Mouse (Mus musculus) heart, embryonic 14.5 days (tissue): ENCODE measurements around the gene Tex13c3. TPM values are rescaled to one million over a fixed set of nuclear protein-coding genes. Genes with fewer than 3 reads are reported as not detected.
"Not testable (repeated sequence)": the region's sequence is repeated elsewhere in the genome, so short reads cannot be mapped to it uniquely, and the experiment has no call there.

ENCODE experiments used
- ATAC-seq: fragments of 200-750 bp; cut with Nextera tagmentation; 2 replicates; pipeline ENCODE4 v1.8.0; 2017; ENCODE audit warnings: low read depth, moderate TSS enrichment; ENCODE audit not compliant: insufficient number of reproducible peaks, insufficient read depth, low FRiP score
- H3K27ac ChIP-seq, 2 experiments: fragments of 200-500 bp in 1 of 2; fragments of 300-500 bp in 1 of 2; sonication (generic) in 1 of 2; replicated peaks in 1 of 2; 2 replicates each; pipeline ENCODE4 v1.5.1; 2012 to 2014; ENCODE audit warnings: low read depth in 2 of 2, low read length in 2 of 2, control low read depth in 1 of 2, mild to moderate bottlenecking in 1 of 2, mixed read lengths in 1 of 2; ENCODE audit not compliant: control insufficient read depth in 1 of 2, insufficient read depth in 1 of 2
- H3K27me3 ChIP-seq: fragments of 300-500 bp; sonication (generic); 2 replicates; pipeline ENCODE4 v1.6.1; 2014; ENCODE audit warnings: mild to moderate bottlenecking, low read length, control low read depth; ENCODE audit not compliant: control insufficient read depth, insufficient read depth
- H3K36me3 ChIP-seq: fragments of 300-500 bp; sonication (generic); 2 replicates; pipeline ENCODE4 v1.6.1; 2014; ENCODE audit warnings: mild to moderate bottlenecking, control low read depth, low read length, mixed read lengths; ENCODE audit not compliant: control insufficient read depth, insufficient read depth
- H3K4me1 ChIP-seq, 2 experiments: fragments of 200-500 bp in 1 of 2; fragments of 300-500 bp in 1 of 2; sonication (generic) in 1 of 2; 2 replicates each; pipeline ENCODE4 v1.6.1; 2012 to 2014; ENCODE audit warnings: low read length in 2 of 2, control low read depth in 1 of 2, mixed read lengths in 1 of 2; ENCODE audit not compliant: control insufficient read depth in 2 of 2, insufficient read depth in 2 of 2
- H3K4me2 ChIP-seq: fragments of 300-500 bp; sonication (generic); 2 replicates; pipeline ENCODE4 v1.6.1; 2014; ENCODE audit warnings: mild to moderate bottlenecking, low read length
- H3K4me3 ChIP-seq, 2 experiments: fragments of 200-500 bp in 1 of 2; fragments of 300-500 bp in 1 of 2; sonication (generic) in 1 of 2; 2 replicates each; pipeline ENCODE4 v1.5.1; 2012 to 2014; ENCODE audit warnings: low read length in 2 of 2, mild to moderate bottlenecking in 2 of 2, control low read depth in 1 of 2, low read depth in 1 of 2, moderate library complexity in 1 of 2; ENCODE audit not compliant: control insufficient read depth in 1 of 2, insufficient read depth in 1 of 2
- H3K9ac ChIP-seq: fragments of 300-500 bp; sonication (generic); 2 replicates; pipeline ENCODE4 v1.6.1; 2014; ENCODE audit warnings: mild to moderate bottlenecking, low read length
- H3K9me3 ChIP-seq: fragments of 300-500 bp; sonication (generic); 2 replicates; pipeline ENCODE4 v1.6.1; 2016; ENCODE audit warnings: low read length, control low read depth; ENCODE audit not compliant: control insufficient read depth
- WGBS: fragments of 180-500 bp; shearing (Covaris S2); extraction: QIAGEN DNeasy Blood & Tissue Kit; methylation state at CpG from one replicate; pipeline ENCODE4 v1.1.7; 2014; 5-methylcytosine and 5-hydroxymethylcytosine counted together
- polyA plus RNA-seq: library from polyadenylated mRNA; unstranded; fragments of >200 nt; fragmentation: Nextera tagmentation; extraction: Ambion mirVana; gene quantifications from 2 replicates; pipeline ENCODE4 v1.2.1, GENCODE M21; 2014

Gene Tex13c3
- not detected in 2 replicates for polyA plus RNA-seq

GRCm38 (mm10) chrX:19481219-19481618 lies at the start of gene Tex13c3:
Gene Tex13c3 (minus strand): TSS chrX:19481319.
- not testable (repeated sequence) for H3K36me3 ChIP-seq, H3K9ac ChIP-seq, H3K27ac ChIP-seq, ATAC-seq, H3K27me3 ChIP-seq, H3K4me2 ChIP-seq, H3K4me3 ChIP-seq, H3K9me3 ChIP-seq, H3K4me1 ChIP-seq
- WGBS: 81% methylated on average over 5 of the region's 5 CpGs

- H3K9me3 ChIP-seq: no peaks in the 10 kb centered on the region
- no peaks in the 10 kb centered on the region for H3K4me1 ChIP-seq
- H3K27ac ChIP-seq: no peak overlapping the region
- no peak overlapping the region for H3K4me3 ChIP-seq
- 77% methylated on average over 4 of the region's 4 CpGs for WGBS
- H3K4me2 ChIP-seq: no peak overlapping the region
- H3K27me3 ChIP-seq: no peaks in the 10 kb centered on the region
- H3K36me3 ChIP-seq: no peaks in the 10 kb centered on the region
- ATAC-seq: no peak
- H3K9ac ChIP-seq: no peak overlapping the region
Observed at GRCm38 (mm10) chrX:19489731-19490130, 8.6 kb upstream of the Tex13c3 start.
